Mouse (Mus musculus) gastrocnemius, adult 2 months (tissue): Measurements from ENCODE around the gene Exoc4. TPM values are rescaled to one million over a fixed set of nuclear protein-coding genes. Genes with fewer than 3 reads are reported as not detected.

ENCODE experiments used
- DNase-seq: peaks from one replicate; pipeline ENCODE4 v3.0.0; 2022
- H3K27ac ChIP-seq: fragments of 200-600 bp; 2 replicates; pipeline ENCODE4 v1.8.1; 2022; ENCODE audit warnings: mild to moderate bottlenecking
- H3K4me3 ChIP-seq: fragments of 200-600 bp; 2 replicates; pipeline ENCODE4 v1.8.1; 2022; ENCODE audit warnings: mild to moderate bottlenecking, moderate library complexity
- CTCF ChIP-seq: fragments of 200-600 bp; IDR thresholded peaks from 2 replicates; pipeline ENCODE4 v1.8.1; 2022; ENCODE audit warnings: antibody characterized with exemption, mild to moderate bottlenecking, moderate library complexity
- intact Hi-C: fragments of 180-260 bp; cut with DNase I; formaldehyde crosslinking; loops from one replicate; pipeline ENCODE4 v1.15.1; 2025
- total RNA-seq, 2 experiments: library from RNA; stranded (reverse); gene quantifications; 2 replicates each; pipeline ENCODE4 v1.2.3; 2021

The Exoc4 gene
- total RNA-seq, 2 experiments from 2014 or later = 43.6 to 51.4 TPM

DNA sequence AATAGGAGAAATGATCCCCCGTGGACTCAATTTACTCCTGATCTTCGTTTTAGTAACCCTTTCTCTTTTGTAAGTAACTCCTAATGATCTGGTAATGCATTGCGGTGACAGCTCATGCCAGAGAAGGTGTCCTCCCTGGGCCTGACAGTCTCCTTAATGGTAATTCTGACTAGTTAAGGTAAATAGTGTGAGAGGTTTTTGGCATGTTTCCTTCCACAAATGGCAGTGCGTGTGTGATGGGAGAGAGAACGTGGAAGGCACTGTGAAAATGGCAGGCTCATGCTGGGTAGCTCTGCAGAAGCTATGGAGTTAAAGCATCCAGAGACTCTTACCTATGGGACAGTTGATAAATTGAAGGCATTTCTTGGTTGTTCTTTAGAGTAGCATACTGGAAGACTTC lies 15.1 kb downstream of the Exoc4 start:
- intact Hi-C loops = no loop called here
- no peak for TF ChIP-seq CTCF

DNA sequence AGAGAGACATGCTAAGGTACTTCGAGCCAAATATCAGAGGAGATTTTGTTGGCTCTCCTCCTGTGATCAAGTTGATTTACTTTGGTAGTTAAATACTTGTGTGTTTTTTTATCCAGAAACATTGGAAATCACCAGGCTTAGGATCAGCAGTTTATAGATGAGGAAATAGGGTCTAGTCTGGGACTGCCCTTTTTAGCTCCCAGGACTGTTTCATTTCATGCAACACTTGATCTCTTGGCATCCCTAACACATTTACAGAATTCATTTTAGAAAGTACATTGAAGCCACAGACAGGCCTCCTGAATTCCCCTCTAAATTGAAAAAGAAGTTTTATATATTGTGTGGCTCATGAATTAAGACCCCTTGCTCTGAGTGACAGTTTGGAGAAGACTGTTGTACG lies 15.5 kb downstream of the Exoc4 start:
- no peak for DNase-seq
- intact Hi-C loops = no loop called here
- Histone ChIP-seq H3K4me3 (no peak overlapping the region), H3K27ac (no peak overlapping the region)
- no peak for TF ChIP-seq CTCF

More for the DNA sequence above, 15.1 kb downstream of the Exoc4 start:
- Histone ChIP-seq H3K4me3 (no peak overlapping the region), H3K27ac (no peak overlapping the region)
- DNase-seq = no peak

DNA sequence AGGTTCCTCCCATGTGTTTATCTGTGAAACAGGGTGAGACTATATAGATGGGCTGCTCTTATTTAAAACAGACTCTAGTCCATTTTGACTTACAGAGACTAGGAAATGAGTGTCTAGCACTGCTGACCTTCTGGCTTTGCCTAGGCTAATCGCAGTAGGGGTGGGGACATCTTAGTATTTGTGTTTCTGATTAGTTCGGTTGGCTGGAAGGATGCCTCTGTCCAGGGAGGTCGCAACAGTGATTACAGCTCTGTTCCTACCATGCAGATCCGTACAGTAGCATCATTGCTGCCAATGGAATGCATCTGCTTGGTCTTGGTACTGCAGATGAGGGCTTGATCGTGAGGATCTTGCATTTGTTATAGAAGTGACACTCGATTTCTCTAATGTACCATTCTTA lies 18.7 kb downstream of the Exoc4 start:
- intact Hi-C loops = no loop called here
- TF ChIP-seq CTCF = no peak
- no peak for DNase-seq
- Histone ChIP-seq H3K4me3 (no peak overlapping the region), H3K27ac (no peak overlapping the region)

DNA sequence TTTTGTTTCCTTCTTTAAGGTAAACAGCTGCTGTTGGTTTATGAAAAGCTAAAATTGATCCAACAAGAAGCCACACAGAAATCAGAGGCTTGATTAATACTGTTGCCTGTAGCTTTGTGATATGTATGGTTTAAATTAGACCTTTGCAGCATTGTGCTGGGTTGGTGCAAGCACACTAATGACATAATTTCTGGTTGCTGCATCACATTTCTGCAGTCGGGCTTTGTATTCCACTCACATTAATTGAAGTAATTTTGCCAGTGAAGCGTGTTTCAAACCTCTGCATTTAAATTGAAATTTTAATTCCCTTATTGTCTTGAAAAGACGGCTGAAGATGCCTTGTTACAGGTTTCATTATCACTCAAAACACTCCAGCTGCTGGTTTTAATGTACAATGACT lies 34.6 kb downstream of the Exoc4 start:
- H3K27ac ChIP-seq = no peak overlapping the region
- intact Hi-C loops = no loop called here
- no peak for DNase-seq
- TF ChIP-seq CTCF = no peak
- no peak overlapping the region for H3K4me3 ChIP-seq

DNA sequence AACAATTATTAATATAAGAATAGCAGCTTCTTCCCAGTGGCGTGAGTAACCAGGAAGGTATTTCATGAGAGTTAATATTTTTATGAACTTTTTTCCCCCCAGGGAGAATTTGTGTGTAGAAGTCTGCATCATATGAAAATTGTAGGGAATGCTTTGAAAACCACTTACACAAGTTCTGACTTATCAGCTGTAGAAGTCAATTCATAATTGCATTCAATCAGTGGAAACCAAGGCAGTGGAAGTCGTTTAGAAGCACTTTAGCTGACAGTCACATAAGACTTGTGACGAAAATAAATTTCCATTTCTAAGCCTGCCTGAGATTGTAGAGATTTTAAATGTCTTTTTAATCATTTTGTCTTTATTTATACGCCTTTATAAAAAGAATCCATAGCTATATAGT lies 35.1 kb downstream of the Exoc4 start:
- no peak for DNase-seq
- no peak overlapping the region for H3K4me3 ChIP-seq
- intact Hi-C loops = no loop called here
- H3K27ac ChIP-seq = no peak overlapping the region
- TF ChIP-seq CTCF = no peak

DNA sequence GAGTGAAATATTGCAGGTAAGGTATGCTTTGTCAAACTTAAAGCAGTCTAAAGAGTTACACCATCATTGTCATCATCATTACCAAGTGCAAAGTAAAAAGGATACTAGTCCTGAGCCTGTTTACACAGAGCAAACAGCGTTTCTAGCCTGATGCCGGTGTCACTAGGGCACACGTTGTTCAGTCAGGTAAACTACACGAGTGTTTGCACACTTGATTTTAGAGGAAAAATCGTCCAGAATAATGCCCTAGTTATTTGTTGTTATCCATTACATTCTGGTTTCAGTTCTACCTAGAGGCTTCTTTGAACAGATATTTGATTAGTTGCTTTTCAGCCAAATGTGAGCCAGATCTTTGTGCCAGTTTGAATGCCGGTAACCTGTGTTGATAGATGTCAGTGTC lies 37.5 kb downstream of the Exoc4 start:
- no peak overlapping the region for H3K27ac ChIP-seq
- H3K4me3 ChIP-seq = no peak overlapping the region
- no peak for DNase-seq
- intact Hi-C loops = no loop called here
- no peak for TF ChIP-seq CTCF

DNA sequence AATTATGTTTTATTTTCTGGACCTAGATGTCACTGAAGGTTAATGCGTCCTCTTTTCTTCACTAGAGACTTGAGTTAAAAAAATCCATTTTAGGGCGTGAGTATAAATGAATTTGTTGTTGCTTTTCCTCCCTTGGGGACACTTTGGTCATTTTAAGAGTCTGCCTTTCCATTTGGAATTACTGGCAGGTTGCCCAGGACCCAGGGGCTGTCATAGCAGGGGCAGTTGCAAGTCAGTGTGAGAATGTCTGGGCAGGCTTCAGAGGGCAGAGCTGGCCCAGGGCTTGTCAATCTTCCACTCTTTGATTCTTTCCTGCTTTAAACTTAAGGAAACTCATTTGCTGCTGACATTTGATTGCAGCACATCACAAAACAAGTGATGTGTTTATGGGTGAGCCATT lies 45.7 kb downstream of the Exoc4 start:
- no peak for TF ChIP-seq CTCF
- intact Hi-C loops = no loop called here
- no peak overlapping the region for H3K4me3 ChIP-seq
- peak; percentile 34 for DNase-seq
- no peak overlapping the region for H3K27ac ChIP-seq

DNA sequence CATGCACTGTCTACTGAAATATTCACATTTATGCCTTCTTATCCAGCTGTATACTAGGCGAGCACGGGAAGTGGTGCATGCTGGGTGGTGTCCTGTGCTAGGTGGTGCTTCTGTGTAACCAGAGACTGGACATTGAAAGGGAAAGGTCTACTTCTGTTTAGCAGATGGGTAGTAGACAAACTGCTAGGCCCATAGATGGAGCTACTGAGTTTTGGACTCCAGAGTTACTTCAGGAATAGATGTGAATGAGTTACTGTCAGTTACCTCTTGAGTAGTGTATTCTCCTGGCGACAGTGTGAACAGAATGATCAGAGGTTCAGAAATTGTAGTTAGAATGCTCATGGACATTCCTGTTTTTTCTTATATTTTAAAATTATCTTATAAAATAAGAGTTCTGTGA lies 48.7 kb downstream of the Exoc4 start:
- DNase-seq = no peak
- H3K4me3 ChIP-seq = no peak overlapping the region
- peak; percentile 49 for TF ChIP-seq CTCF
- H3K27ac ChIP-seq = no peak overlapping the region
- intact Hi-C loops = no loop called here

DNA sequence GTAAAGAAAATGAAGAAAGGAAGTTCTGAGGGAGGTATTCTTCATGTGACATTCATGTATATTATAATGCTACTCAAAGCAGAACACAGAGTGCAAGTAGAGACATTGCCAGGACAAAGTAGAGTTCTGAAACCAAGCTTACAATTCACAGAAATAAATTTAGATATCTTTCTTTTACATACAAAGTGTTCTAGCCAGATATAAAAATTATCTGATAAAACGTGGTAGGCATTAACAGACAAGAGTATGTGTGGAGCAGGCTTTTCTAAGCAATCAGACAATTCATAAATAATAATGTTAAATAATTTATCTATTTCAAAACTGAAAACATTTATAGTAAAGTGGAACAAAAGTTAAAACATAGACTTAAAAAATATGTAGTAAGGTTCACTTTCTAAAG lies 49.9 kb downstream of the Exoc4 start:
- H3K27ac ChIP-seq = no peak overlapping the region
- DNase-seq = no peak
- H3K4me3 ChIP-seq = no peak overlapping the region
- intact Hi-C loops = no loop called here
- no peak for TF ChIP-seq CTCF

DNA sequence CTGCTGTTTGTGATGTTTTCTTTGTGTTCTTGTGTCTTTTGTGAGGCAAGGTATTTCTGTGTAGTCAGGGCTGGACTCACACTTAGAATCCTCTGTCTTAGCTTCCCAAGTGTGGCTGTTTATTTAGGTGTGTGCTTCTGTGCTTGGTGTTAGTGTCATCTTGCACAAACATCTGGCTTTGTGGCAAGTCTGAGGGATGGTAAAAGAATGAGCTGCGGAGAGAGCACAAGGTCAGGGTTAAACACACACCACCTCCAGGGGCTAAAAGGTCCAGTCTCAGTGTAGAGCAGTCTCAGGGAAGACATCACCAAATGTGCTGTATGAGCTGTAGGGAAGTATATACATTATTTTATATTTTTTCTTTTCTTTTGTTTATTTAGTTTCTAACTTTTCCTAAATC lies 57.1 kb downstream of the Exoc4 start:
- intact Hi-C loops = no loop called here
- Histone ChIP-seq H3K27ac (no peak overlapping the region), H3K4me3 (no peak overlapping the region)
- no peak for DNase-seq
- no peak for TF ChIP-seq CTCF

DNA sequence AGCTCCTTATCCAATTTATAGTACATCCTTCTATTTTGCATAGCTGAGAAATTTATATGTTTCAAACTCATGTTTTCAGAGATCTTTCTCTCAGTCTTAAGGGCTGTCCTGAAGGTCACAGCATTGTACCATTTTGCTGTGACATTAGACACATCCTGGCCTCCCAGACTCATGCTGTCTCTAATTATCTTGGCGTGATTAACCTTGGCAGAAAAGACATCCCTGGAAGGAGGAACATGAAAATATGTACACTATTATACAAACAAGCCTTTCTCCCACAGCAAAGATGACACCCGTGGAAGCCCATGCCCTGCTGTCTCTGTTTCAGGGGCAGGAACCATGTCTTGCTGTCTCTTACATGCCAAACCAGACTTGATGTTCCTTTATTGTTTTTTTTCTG lies 59.8 kb downstream of the Exoc4 start:
- TF ChIP-seq CTCF = no peak
- intact Hi-C loops = no loop called here
- H3K4me3 ChIP-seq = no peak overlapping the region
- no peak for DNase-seq
- no peak overlapping the region for H3K27ac ChIP-seq

DNA sequence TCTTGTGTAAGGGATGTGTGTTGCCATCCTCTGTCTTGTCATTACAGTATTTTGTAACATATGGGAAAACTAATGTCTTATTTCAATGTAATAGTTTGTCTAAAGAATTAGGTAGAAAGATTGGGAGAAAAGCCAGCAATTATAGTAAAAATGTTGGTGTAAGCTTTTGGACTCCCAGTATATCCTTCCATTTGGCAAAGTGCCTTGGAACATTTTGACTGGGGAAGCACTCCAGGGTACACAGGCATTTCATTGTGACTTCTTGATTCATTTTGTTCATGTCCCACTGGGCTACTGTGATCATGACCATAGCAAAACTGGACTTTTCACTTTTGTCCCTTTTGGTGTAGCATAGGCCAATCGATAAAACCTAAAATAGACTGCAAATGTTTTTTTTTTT lies 61.6 kb downstream of the Exoc4 start:
- intact Hi-C loops = no loop called here
- no peak overlapping the region for H3K27ac ChIP-seq
- H3K4me3 ChIP-seq = no peak overlapping the region
- DNase-seq = no peak
- no peak for TF ChIP-seq CTCF

DNA sequence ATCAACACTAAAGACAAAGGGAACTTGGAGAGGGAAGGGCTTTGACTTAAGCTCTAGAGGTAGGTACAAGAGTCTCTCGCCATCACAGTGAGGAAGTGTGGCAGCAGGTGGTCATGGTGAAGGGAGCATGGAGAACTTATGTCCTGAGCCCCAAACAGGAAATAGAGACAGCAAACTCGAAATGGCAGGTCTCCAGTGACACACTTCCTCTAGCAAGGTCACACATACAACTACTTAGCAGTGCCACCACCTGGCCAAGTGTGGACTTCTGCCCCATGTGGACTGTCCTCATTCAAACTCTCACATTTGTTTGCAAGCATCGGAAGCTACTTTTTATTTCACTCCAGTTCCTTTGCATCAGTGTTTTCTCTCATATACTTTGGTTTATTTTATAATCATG lies 74.0 kb downstream of the Exoc4 start:
- intact Hi-C loops = no loop called here
- H3K4me3 ChIP-seq = no peak overlapping the region
- H3K27ac ChIP-seq = no peak overlapping the region
- DNase-seq = no peak
- TF ChIP-seq CTCF = no peak

DNA sequence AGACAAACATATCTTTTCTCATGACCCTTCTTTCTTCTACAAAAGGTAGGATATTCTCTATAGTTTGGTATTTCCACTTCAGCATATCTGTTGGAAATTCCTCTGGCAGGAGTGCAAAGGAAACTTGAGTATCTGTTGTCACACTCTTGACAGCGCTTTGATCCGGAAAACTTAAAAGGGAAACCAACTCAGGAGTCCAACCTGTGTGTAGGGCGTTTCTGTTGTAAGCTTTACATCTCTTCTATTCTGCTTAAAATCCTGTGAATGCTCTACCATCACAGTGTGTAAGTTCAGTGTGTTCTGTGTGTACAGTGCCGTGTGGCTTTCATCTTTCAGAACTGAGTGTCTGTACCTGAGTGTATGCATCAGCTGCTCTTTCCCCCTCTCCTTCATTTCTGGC lies 74.5 kb downstream of the Exoc4 start:
- Histone ChIP-seq H3K27ac (no peak overlapping the region), H3K4me3 (no peak overlapping the region)
- intact Hi-C loops = no loop called here
- no peak for DNase-seq
- no peak for TF ChIP-seq CTCF

DNA sequence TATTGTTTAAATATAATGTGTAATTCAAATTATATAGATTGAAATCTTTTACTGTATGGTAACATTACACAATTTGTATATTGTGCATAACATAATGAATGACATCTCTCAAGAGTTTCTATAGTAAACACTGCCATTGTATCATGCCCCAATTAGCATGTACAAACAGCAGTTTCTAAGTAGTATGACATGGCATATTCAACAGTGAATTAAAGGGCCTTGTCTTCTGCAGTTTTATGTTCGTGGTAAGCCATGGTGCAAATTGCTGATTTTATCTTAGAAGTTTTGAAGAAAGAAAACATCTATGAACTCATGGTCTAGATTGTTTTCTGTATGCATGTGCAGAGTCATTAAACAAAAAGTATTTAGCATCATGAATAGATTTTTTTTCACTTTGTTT lies 79.4 kb downstream of the Exoc4 start:
- no peak for TF ChIP-seq CTCF
- Histone ChIP-seq H3K27ac (no peak overlapping the region), H3K4me3 (no peak overlapping the region)
- no peak for DNase-seq
- intact Hi-C loops = no loop called here
